Mouse (Mus musculus) neutrophil, adult 5-6 weeks (primary cell): ENCODE measurements around the gene Pdia2. TPM values are rescaled to one million over a fixed set of nuclear protein-coding genes. Genes with fewer than 3 reads are reported as not detected.
A peak's percentile ranks its signal among the peaks of the same experiment; 100 is the strongest.

Experiments used
- ATAC-seq: fragments of 151-379, 151-347 bp; 2 replicates; pipeline ENCODE4 v1.8.0; 2017; ENCODE audit warnings: mild to moderate bottlenecking, moderate TSS enrichment; ENCODE audit not compliant: insufficient number of reproducible peaks, poor library complexity, low FRiP score, severe bottlenecking; ENCODE audit errors: extremely low read depth
- total RNA-seq: library from RNA; stranded (forward); fragments of 200-1000 nt; gene quantifications from 2 replicates; pipeline ENCODE4 v1.2.3, GENCODE M21; 2017

Pdia2 gene
- not detected in 2 replicates for total RNA-seq

- ATAC-seq, result no peak
These were observed at the start of gene Pdia2 for GRCm38 (mm10) chr17:26198892-26199291. Gene Pdia2 (minus strand): TSS chr17:26199087.

GRCm38 (mm10) chr17:26244101-26244841 lies 45.4 kb upstream of the Pdia2 start, which contains the start of gene Fam234a:
Gene Fam234a (minus strand): TSS chr17:26244242.
- ATAC-seq, result peak; percentile 96

- peak; percentile 54 for ATAC-seq
These were observed 44.7 kb upstream of the Pdia2 start for GRCm38 (mm10) chr17:26243471-26244100.

- no peak for ATAC-seq
These were observed 42.1 kb upstream of the Pdia2 start for GRCm38 (mm10) chr17:26240990-26241389.

- no peak for ATAC-seq
These were observed 41.4 kb upstream of the Pdia2 start for GRCm38 (mm10) chr17:26240120-26240790.

DNA sequence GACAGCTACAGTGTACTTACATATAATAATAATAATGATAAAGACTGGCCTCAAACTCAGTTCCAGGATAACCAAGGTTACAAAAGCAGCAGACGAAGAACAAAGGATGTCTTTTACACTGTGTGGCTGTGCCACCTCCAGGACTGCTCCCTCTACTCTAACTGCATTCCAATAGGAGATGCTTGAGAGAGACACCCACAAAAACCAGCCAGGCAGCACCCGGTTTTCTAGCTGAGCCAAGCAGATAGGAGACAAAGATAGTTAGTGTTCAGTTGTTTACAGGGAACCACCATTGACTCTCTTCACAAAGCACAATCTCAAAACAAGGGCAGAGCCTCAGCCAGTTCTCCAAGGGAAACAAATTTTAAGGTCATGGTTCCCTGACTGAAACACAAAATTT lies 40.7 kb upstream of the Pdia2 start:
- ATAC-seq, result no peak

DNA sequence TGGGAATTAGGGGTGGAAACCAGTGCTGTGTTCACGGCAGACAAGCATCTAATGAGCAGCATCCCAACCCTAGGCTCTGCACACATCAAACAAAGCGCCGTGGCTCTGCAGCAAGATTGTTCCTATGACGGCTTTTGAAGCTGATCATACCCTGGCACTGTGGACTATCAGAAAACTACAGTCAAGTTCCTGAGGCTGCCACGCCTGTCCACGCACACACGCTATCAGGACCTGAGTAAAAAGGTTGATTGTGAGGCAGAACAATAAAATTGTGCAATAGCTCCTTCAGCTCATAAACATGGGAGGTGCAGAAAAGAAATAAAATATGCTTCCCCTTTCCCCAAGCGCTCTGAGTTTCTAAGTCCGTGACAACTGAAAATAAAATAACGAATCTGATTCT lies 38.8 kb upstream of the Pdia2 start:
- ATAC-seq, result no peak

GRCm38 (mm10) chr17:26235077-26235815 lies 36.4 kb upstream of the Pdia2 start:
- no peak for ATAC-seq

DNA sequence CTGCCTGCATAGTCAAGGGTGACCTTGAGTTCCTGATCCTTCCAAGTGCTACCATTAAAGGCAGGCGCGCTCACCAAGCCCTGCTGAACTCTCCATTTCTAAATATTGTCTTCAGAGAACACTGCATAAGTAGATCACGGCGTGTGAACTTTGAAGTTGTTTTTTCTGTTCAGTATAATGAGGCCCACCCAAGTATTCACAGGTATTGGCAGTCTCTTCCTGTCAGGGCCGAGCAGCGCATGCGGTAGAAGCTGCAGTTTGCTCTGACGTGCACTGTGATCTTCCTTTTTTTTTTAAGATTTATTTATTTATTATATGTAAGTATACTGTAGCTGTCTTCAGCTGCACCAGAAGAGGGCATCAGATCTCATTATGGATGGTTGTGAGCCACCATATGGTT lies 35.5 kb upstream of the Pdia2 start:
- no peak for ATAC-seq

- ATAC-seq, result 0 out of 2 replicates have a peak, but pooled peaks have one; percentile 16
These were observed 34.0 kb upstream of the Pdia2 start for GRCm38 (mm10) chr17:26232863-26233262.

DNA sequence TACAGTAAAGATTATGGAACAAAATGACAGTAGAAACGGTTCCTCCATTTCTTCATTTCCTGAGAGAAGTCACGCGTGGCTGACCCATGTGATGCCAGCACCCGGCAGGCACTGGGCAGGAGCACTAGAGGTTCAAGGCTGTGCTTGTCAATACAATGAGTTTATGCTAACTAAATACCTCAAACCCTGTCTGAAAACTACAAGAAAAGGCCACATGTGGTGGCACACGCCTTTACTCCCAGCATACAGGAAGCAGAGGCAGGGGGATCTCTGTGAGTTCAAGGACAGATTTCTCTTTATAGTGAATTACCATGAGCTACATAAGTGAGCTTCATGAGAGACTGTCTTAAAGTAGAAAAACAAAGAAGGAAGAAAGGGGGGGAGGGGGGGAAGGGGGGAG lies 32.3 kb upstream of the Pdia2 start:
- ATAC-seq, result no peak

GRCm38 (mm10) chr17:26229776-26230175 lies 30.9 kb upstream of the Pdia2 start:
- no peak for ATAC-seq

DNA sequence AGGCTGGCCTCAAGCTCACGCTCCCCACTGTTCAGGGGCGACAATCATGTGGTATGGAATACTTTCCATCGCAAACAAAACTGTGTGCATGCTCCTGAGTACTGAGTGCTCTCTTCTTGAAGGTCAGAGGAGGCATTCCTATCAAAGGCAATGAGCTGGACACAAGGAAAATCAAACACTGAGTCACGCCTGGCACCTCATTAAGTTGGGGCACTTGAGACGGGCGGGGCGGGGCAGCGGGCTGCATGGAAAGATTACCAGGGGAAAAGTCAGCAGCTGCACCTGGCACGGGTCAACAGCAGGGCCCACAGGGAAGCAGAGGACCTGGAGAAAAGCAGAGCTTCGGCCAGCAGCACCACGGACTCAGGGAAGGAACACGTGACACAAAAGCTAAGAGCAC lies 26.3 kb upstream of the Pdia2 start:
- no peak for ATAC-seq

GRCm38 (mm10) chr17:26221508-26221907 lies 22.6 kb upstream of the Pdia2 start:
- no peak for ATAC-seq

DNA sequence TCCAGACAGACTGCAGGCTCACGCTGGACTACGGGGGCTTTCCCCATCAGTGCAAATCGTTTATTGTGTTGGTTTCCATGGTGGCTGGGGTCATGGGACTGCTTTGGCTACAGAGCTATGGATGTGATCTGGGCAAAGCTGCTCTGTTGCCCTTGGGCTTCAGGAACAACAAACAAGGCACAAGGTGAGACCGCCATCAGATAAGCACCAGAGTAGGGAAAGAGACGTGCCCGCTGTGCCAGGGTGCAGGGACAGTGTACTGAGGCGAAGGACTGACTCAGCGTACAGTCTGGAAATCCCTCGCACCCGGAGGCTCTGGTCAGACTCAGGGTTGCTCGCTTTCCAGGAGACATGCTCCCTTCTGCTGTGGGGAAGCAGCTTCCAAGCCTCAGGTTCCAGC lies 13.8 kb upstream of the Pdia2 start:
- ATAC-seq, result no peak

GRCm38 (mm10) chr17:26212241-26212640 lies 13.4 kb upstream of the Pdia2 start:
- no peak for ATAC-seq

GRCm38 (mm10) chr17:26207686-26208085 lies 8.8 kb upstream of the Pdia2 start, which contains the start of gene Arhgdig:
Gene Arhgdig (minus strand): TSS chr17:26207786.
- ATAC-seq, result no peak

DNA sequence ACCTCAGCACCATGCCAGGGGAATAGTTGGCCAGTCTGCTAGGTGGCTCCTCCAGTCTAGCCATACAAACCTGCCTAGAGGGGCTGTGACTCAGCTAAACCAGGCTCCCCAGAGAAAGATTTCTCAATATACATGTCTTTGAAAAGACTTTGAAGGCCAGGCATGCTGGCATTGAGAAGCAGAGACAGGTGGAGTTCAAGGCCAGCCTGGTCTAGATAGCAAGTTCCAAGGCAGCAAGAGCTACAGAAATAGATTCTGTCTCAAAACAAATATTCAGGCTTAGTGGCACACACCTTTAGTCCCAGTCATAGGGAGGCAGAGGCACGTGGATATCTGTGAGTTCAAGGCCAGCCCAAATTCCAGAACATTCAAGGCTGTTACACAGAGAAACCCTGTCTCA lies 7.5 kb upstream of the Pdia2 start:
- no peak for ATAC-seq

DNA sequence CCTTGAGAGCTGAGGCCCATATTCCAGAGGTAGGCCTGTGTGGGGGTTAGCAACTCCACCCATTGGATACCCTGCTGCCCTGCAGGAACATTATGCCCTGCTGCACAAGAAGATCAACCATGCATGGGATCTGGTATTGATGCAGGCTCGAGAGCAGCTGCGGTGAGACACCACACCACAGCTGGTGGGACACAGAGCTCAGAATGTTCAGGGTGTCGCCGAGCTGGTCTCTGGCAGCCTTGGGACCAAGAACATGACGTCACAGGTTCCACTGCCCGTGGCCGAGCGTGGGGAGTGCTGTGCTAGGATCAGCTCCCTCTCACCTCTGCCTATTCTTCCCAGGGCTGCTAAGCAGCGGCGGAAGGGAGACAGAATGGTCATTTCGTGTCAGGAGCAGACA lies 5.9 kb upstream of the Pdia2 start:
- no peak for ATAC-seq
